Mouse (Mus musculus) monocyte, adult 2 months (primary cell): ENCODE measurements around the gene Lamc3.

Experiments
- DNase-seq, 2 experiments: peaks; one replicate each; pipeline ENCODE4 v3.0.0; 2022; ENCODE audit warnings: low spot score in 2 of 2, low read depth in 1 of 2

Lamc3 gene

DNA sequence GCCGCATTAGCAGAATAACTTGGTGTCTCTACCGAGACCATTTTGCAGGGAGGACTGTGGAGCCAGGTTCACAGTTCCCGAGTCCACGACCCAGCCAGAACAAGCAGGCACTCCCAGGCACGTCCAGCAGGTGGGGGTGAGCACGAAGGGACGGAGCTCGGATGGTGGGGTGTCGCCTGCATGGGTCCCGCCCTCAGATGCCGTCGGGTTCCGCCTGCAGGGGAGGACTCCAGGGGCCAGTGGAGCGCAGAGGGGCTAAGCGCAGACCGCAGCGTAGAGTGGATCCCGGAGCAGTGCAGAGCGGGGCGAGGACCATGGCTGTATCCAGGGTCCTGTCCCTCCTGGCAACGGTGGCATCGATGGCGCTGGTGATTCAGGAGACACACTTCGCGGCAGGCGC, at the start of gene Lamc3:
Gene Lamc3, plus strand, starts transcription at position 262 of the 400 bp plus-strand sequence.
- DNase-seq: no peak

DNA sequence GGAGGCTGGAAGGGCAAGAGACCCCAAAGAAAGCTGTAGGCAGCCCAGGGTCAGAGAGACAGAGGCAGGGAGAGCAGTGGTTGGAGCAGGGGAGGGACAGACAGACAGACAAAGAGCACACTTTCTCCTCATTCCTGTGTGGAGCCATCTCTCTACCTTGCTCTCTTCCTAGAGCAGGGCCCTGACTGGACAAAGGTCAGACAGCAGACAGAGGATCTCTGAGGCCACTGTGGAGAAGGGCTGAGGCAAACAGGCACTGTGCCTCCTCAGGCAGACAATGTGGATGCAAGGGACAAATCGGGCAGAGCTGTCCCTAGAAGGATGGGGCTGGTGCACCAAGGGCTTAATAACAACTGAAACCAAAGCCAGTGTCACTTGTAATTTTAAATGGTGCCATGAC, 48.2 kb upstream of the Lamc3 start:
- DNase-seq: no peak

DNA sequence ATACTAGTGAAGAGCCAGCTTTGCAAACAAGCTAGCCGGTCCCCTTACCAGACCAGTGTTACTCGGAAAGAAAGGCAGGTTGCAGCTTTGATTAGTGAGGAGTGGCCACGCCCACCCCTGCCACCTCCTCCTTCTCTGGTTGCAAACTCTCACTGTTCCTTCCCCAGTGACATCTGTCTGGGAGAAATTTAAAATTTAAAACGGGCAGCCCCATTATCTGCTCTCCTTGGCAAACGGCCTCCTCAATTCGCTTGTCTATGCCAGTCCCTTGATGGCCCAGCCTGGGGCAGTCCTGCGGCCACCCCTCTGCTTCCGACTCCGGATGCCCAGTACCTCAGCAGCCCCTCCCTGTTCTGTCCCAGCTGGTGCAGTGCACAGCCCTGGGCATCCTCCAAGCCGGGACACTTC, 42.4 kb upstream of the Lamc3 start:
- DNase-seq: no peak

DNA sequence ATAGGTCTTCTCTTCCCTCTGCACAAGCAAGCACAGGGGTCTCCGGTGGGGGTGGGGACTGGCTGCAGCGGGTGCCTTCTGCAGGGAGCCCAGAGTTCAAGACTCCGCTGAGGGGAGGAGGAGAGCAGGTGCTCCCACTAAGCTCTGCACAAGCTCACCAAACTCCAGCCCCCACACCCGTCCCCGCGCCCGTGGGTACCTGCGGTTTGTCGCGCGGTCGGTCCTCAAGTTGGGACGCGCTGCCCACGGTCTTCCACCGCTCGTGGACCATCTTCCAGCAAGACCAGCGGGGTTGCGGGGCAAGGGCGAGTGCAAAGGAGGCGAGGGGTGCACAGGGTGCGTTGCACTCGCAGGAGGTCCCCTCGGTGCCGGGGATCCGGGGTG, 41.6 kb upstream of the Lamc3 start:
- no peak for DNase-seq

DNA sequence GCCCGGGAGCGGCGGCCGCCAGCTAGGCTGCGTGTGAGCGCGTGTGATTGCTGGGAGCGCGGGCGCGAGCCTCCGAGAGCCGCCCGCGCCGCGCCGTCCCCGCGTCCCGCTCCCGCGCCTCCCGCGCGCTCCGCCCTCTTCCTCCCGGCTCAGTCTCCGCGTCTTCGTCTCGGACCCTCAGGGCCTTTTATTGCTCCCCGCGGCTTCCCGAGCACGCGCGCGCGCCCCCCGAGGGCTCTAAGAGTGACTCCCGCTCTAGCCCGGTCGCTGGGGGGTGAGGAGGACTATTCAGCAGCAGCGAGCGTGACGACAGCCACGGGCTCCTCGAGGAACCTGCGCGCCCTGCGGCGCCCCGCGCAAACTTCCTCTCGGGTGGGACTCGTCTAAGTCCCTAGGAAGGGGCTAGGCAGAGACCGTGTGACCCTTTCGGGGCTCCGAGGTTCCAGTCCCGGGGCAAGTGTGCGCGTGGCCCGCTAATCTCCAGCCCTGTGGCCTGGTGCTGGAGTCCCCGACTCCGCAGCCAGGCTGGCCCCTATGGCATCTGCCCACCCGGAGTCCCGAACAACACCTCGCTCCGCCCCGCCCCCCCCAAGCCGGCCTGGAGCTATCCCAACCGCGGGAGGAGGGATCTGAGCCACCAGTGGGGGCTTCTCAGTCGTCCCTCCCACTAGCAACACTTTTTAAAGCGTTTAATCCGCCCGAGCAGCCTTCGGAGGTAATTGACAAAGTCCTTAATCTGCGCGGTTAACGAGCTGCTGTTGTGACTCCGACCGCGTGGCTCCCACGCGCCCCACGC, 41.0 kb upstream of the Lamc3 start, which contains the start of gene Fibcd1:
Gene Fibcd1, minus strand, starts transcription at position 110 of the 796 bp plus-strand sequence.
- no peak for DNase-seq

DNA sequence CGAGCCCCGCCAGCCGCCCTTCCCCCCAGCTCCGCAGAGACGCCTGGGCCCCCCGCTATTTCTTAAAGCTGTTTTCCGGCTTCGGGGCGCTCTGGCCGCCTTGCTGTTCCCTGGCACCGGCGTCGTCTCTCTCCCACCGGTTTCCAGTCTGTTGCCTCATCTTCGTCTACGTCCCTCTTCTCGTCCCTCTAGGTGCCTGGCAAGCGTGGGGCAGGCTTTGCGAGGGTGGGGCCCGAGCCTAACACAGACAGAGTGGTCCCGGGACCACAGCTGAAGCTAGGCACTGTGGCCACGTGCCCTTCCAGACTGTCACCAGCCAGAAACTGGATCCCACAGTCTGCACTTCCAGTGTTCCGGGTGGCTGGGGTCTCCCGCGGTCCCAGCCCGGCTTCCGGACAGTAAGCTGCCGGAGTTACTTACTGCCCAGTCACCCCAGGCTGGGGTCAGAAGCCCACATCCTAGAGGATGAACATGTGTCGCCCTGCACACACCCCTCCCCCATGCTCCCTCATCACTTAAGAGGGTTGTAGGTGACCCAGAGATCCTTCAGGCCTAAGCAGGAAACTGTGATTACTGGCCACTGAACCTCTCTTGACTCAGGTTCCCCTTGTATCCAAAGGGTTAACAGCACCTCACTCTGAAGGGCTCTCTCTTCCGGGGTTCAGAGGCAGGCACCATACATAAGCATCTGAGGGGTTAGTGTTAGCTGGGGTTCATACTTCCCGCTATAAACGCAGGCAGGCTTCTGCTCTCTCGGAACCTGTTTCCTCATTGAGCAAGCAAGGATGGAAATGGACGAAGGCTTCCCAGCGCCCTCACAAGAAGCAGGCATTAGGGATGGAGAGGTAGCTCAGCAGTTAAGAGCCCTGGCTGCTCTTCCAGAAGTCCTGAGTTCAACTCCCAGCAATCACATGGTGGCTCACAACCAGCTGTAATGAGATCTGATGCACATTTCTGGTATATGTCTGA, 40.1 kb upstream of the Lamc3 start:
- DNase-seq: no peak

DNA sequence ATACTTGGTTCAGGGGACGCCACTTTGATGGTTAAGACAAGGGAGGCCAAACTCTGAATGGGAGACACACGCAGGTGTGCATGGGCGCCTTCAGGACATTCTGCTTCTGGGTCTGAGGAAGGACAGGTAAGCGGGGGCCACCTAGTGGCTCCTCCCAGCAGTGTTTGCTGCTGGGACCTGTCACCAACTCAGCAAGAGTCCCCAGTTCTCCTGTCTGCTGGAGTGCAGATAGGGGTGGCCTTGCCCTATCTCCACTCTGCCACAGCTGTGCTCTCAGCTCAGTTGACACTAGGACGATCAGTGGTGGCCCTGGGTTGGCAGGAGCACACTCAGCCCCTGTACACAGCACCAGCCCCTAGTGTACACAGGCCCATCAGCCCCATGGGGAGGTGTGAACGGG, 39.2 kb upstream of the Lamc3 start:
- no peak for DNase-seq

DNA sequence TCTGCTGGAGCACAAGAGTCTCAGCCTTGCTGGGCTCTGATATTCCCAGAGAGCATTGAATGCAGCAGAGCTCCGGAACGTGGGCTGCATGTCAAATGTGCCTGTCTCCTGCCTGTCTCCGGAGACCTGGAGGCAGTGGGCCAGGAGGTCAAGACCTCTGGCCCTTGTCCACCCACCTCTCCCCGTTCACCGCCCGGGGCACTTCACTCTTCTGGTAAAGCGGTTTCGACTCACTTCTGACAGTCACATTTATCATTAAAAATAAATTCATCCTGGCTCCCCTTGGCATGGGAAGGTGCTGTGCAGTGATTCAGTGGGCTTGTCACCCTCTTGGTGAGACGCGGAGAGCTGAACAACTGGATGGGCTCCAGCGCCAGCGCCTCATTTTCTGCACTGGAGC, 37.0 kb upstream of the Lamc3 start:
- no peak for DNase-seq

DNA sequence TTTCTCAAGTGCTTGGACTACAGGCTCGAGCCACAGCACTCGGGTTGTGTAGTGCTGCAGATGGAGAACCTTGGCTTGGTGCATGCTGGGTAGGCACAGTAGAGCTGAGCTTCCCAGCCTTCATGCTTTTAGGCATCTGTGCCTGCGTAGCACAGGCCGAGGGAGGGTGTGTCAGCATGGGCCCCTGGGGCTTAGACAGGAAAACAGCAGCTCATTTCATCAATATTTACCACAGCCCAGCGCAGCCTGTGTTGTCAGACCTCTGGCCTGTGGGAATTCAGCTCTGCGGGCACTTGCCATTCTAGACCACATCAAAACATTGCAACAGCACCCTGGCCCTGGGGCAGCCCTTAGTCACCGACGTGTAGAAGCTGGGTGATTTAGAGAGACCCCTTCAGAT, 31.1 kb upstream of the Lamc3 start:
- no peak for DNase-seq

DNA sequence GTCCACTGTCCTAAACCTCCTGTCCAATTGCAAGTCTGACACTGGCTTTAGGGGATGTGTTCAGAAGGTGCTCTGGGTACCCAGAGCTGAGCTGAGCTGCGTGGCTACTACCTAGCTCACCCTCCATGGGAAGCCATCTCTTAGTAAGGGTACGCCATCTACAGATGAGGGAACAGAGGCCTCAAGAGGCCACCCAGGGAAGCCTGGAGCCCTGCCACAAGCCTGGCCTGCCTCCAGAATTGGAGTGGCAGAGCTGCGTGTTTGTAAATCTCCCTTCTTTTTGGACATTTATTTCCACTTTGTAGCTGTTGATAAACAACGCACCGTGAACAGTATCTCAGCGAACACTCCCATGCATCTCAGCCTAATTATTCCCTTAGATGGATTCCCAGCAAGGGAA, 29.9 kb upstream of the Lamc3 start:
- no peak for DNase-seq

DNA sequence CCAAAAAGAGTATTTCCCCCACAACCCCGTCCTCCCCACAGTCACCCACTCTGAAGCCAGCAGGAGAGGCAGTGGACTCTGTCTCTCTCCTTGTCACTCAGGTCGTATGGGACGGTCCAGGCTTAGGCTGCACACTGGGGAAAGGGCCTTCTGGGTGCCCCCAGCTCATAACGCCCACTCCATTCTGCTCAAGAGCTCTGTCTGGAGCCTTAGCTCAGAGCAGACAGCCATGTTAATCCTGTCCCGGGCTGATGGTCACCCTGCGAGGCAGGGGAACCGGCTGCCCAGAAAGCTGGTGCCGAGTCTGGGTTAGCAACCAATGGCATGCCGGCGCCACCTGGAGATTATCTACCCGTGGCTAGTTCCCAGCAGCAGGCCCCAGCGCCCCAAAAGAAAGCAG, 28.6 kb upstream of the Lamc3 start:
- DNase-seq: no peak

DNA sequence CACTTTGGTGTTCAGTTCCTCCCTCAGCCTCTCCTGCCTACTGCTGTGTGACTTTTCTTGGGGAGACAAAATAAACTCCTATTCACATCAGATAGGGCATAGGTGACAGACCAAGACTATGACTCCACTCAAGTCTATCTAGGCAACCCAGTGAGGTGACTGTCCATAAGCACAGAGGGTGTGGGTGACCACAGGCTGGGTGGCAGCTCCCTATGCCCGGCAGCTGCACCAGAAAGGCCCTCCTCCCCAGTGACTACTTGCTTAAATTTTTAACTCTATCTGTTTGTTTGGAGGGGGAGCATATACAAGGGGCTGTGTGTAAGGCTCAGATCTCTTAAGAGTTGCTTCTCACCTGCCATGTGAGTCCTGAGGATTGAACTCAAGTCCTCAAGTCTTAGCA, 24.2 kb upstream of the Lamc3 start:
- DNase-seq: no peak

DNA sequence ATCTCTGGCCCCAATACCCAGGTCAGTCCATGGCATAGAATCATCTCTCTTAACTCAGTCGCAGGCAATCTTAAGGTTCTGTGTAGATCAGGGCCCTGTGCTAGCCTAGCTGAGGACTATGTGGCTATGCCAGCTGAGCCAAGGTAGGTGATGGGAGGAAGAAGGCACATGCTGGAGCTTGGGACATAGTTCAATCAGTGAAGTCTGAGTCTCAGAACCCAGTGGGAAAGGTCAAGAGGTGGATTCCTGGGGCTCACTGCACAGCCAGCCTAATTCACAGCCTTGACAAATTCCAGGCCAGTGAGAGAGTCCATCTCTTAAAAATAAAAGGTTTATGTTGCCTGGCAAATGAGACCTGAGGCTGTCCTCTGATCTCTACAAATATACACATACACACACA, 23.3 kb upstream of the Lamc3 start:
- no peak for DNase-seq

DNA sequence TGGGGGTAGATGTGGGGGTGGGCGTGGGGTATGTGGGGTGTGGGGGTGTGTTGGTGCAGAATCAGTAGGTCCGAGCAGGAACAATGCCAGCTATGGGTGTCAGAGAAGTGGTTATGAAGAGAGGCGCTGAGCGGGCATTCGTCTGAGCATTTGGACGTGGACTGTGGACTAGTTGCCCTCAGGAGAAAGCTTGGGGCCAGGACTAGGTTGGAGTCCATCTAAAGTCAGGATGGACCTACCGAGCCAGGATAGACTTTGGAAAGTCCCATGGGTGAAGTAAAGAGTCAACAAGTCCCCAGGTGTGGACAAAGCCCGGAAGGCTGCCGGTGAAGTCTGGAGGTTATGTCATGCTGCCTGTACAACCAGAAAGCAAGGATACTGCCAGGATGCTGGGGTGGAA, 22.2 kb upstream of the Lamc3 start:
- DNase-seq: no peak

DNA sequence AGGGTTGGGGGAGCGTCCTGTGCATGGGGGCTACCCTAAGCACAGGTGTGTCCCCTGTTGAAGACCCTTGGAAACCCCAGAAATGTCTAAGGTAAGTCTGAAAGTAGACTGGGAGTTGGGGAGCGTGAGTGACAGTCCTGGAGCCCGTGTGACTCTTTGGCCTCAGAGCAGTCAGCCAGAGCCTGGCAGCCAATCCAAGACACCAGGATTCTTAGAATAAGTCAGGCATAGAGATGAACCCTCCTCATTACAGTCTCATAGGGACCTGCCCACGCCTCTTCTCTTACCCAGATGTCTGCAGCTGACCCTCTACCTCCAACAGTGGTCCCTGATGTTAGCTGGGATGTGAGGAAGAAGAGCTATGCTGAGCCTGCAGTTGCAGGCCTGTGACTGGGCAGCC, 21.8 kb upstream of the Lamc3 start:
- no peak for DNase-seq

DNA sequence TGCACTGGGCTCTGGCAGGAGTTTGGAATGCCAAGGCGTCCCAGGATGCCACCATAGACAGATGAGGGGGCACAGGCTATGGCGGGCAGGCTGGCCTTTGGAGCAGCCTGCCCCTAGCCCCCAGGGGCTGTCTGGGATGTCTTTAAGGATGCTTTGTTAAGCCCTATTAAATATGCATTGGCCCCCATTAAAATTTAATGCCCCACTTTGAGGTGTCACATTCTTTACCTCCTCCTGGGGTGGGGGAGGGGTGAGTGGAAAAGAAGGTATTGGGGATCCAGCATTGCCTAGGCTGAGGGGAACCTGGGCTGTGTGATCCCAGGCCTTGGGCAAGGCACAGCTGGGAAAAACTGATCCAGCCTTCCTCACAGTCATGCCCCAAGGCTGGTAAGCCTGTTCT, 21.3 kb upstream of the Lamc3 start:
- DNase-seq: no peak

DNA sequence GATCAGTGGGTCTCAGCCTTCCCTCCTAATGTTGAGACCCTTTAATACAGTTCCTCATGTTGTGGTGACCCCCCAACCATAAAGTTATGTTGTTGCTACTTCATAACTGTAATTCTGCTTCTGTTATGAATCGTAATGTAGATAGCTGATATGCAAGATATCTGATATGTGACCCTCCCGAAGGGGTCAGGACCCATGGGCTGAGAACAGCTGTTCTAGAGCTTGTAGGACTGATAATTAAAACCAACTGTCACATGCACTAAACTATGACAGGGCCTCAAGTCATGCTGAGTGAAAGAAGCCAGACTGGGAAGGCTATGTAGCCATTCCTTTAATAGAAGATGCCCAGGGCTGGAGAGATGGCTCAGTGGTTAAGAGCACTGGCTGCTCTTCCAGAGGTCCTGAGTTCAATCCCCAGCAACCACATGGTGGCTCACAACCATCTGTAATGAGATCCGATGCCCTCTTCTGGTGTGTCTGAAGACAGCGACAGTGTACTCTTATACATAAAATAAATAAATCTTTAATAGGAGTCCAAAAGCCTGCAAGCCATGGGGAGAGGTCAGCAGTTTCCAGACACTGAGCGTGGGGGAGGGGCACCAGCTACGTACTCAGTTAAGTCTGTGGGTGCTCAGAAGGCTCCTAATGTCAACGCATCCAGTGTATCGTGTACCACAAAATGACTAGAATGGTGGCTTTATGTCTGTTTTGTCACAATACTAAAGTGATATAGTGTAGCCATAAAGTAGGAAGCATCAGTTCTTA, 19.1 kb upstream of the Lamc3 start:
- no peak for DNase-seq

DNA sequence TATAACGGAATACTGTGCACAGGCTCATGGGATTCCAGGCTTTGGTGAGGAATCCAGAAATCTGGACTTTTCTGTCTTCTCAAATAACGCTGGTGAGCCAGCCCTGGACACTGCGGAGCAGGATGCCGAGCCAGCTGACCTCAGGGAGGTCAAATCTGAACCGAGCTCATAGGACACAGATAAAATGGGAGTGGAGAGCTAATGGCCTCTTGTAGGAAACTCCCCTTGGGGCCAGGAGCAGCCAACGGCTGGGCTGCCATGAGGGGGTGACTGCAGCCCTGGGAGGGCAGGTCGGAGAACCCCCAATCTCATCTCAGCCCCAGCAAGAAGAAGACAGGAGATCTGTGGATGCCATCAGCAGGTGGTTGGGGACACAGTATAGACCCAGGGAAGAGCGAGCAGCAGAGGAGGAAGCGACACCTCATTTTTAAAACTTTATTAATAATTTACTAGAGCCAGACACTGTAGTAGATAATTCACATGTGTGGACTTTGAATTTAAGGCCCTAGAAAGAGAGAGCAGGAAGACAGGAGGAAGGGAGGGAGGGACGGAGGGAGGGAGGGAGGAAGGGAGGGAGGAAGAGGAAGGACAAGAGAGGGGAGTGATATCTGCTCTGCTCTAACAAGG, 18.4 kb upstream of the Lamc3 start:
- no peak for DNase-seq

DNA sequence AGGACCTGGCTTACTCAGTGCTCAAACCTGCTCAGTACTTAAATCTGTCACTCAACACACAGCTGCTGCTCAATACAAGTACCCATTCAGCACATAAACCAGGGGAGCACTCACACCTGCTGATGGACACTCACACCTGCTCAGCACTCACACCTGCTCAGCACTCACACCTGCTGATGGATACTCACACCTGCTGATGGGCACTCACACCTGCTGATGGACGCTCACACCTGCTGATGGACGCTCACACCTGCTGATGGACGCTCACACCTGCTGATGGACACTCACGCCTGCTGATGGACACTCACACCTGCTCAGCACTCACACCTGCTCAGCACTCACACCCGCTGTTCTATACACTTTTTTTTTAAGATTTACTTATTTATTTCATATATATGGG, 17.4 kb upstream of the Lamc3 start:
- no peak for DNase-seq

DNA sequence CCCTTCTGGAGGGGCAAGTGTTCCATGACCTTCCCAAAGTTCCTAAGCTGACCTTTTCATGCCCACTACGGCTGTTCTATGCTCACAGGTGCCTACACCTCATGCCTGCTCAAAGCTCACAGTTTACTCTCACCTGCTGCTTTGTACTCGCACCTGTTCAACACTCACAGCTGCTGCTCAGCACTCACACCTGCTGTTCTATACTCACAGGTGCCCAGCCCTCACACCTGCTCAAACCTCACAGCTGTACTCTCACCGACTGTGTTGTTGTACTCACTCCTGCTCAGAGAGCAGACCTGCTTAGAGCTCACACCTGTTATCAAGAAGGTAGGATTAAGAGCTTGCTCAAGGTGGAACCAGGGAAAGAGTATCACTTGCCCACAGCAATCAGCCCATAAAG, 16.4 kb upstream of the Lamc3 start:
- DNase-seq: no peak

DNA sequence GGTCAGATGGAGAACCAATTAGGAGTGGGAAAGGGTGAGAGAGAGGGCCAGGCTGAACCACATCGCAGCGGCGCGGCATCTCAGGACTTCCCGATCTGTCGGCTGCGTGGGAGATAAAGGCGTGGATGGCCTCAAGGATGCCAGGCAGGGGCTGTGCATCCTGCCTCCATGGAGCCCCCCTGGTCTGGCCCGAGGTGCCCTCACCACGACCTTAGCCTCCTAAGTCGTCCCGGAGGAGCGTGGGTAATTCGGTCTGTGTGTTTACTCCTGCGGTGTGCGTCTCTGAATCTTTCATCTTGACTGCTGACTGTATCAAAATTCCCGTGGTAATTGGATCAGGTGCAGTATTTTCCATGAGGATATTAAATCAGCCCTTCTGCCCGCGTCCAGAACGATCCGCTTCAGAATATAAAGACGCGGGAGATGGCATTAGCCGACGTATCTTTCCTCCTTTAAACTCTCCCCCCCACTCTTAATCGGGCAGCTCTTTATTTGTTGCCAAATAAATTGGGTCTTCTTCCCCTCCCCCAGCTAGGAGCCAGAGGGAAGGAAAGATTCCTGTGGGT, 12.7 kb upstream of the Lamc3 start:
- no peak for DNase-seq
